Mouse (Mus musculus): ENCODE measurements around the gene Msi1.

- TF ChIP-seq POLR2A (IDR thresholded peaks at IDR 0.05; ENCODE audit: borderline replicate concordance, insufficient read depth, low read length) (no peak), CTCF (IDR thresholded peaks at IDR 0.05; ENCODE audit: borderline replicate concordance, insufficient read depth, low read depth, low read length) (no peak)
Observed at GRCm38 (mm10) chr5:115473191-115473590, 43.8 kb downstream of the Msi1 start.

Measured in cerebellum, adult 2 months (tissue).